Mouse (Mus musculus) layer of hippocampus, postnatal 25 days (tissue): ENCODE data around the gene Mgat5b. TPM values are rescaled to one million over a fixed set of nuclear protein-coding genes. Genes with fewer than 3 reads are reported as not detected.
A peak's percentile ranks its signal among the peaks of the same experiment; 100 is the strongest.
"Not testable (repeated sequence)": the region's sequence is repeated elsewhere in the genome, so short reads cannot be mapped to it uniquely, and the experiment has no call there.

Experiments
- DNase-seq, 2 experiments: peaks; one replicate each; pipeline ENCODE4 v3.0.0; 2022; ENCODE audit warnings: mixed read lengths in 2 of 2, low spot score in 1 of 2; ENCODE audit errors: extremely low spot score in 1 of 2
- total RNA-seq, 2 experiments: library from RNA; stranded (reverse); gene quantifications; 2 replicates each; pipeline ENCODE4 v1.2.3; 2021

The Mgat5b gene
- total RNA-seq, result 10 to 100 TPM; 46.1 to 48.1 TPM

DNA sequence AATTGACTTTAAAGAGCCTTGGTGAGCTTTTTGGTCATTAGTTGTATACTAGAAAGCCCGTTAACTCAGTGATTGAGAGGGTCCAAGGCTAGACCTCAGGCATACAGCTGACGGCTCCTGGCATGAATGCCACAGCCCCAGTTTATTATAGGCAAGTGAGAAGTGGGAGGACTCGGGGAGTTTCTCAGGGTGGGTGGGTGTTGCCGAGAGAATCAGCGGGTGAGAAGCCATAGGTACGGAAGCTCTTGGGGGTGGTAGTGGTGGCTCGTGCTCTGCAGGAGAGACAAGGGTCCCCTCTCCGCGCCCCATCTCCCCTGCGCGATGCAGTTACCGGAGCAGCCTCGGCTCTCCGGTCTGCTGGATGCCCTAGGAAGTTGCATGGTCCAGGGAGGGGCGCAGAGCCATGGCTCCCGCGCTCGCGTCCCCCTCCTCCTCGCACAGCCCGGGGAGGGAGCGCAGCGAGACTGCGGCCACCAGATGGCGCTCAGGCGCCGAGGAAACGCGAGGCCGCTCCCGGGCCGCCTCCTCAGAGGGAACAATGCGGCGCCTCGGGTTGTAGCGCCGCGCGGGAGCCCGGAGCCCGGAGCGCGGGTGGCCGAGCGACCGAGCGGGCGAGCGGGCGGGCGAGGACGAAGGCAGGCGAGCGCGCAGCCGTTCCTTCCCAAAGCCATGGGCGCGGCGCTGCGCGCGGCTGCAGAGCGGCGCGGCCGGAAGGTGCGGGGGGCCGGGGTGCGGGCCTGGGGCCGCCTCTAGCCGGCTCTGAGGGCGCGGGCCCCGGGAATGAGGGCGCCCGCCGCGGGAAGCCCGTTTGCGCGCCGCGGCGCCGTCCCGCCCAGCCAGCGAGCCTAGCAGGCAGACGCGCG lies at the start of gene Mgat5b:
TSS of gene Mgat5b (plus strand) at position 541 of the 863 bp plus-strand sequence.
- peak; percentile 95 for DNase-seq

DNA sequence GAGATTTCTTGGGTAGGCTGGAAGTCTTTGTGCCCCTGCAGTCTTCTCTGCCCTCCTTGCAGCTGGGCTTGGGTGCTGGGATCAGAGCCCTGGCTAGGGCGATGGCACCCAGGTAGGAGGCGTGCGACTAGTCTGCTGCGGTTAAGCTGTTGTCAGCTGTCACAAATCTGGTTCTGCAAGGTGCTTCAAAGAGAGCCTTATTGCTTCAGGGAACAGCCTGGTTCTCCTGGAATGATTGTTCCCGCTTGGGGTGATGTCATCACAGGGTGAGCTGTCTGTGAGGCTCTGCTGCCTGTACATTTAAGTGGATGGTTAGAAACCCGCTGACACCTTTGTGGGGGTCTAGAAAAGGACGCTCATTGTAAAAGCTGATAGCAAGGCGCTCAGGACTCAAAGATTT lies 49.4 kb upstream of the Mgat5b start:
- DNase-seq, result no peak

DNA sequence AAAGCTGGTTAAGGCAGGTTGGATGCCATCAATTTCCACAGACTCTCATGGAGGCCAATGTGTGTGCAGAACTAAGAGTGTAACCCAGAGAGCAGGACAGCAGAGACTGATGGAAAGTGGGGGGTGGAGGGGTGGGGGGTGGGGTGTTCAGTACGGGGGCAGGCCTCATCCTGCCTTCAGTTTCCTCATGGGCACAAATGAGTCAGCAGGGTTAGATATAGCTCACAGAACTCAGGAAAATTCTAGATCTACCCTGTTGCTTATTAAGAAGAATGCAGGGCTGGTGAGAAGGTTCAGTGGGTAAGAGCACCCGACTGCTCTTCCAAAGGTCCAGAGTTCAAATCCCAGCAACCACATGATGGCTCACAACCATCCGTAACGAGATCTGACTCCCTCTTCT lies 49.0 kb upstream of the Mgat5b start:
- DNase-seq, result no peak

DNA sequence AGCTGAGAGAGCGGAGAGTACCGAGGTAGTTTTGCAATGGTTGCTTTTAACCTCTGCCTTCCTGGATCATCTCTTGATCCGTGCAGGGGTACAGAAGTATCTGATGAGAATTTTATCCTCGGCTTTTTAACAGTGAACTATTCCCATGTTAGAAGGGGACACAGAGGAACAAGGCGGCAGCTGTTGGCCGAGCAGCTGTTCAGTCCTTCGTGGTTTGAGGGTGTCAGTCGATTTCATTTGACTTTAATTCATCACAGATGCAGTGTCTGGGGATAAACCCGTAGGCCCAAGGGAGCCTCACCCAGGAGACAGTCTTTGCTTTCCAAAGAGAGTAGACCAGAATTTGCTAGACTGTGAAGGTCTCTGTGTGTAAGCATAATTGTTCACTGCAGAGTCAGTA lies 47.1 kb upstream of the Mgat5b start:
- DNase-seq, result no peak

DNA sequence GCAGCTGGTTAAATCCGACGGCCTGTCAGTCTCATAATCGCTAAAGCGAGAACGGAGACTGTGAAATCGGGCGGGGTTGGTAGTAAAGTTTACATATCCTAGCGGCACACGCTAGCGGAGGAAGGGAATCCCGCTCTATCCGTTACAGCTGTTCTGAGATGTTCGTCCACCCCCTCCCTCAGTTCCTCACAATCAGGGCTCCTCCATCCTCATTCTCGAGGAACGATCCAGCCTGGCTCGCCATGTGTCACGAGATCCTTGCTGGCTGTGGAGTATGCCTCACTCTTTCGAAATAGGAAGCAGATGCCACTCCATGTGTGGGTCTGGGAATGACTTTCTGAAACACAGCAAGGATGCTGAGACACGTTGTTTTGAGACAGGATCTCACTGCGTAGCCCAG lies 44.7 kb upstream of the Mgat5b start:
- peak in 1 of 2 experiments; percentile 30 for DNase-seq

DNA sequence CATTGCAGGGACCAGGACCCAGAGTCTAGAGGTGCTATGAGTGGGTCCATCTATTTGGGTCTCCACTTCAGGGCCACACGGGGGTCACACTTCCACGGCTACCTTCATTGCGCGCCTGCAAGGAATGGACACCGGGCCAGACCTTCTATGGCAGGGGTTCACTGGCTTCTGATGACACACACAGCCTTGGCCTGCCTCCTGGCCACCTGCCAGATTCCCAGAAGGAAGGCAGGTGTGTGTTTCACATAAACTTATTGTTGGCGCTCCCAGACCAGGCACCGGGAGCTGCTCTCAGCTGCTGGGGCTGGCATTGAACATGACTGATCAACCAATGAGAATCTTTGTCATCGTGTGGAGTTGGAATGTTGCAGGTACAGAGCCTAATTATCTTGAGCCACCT lies 40.2 kb upstream of the Mgat5b start:
- DNase-seq, result no peak

DNA sequence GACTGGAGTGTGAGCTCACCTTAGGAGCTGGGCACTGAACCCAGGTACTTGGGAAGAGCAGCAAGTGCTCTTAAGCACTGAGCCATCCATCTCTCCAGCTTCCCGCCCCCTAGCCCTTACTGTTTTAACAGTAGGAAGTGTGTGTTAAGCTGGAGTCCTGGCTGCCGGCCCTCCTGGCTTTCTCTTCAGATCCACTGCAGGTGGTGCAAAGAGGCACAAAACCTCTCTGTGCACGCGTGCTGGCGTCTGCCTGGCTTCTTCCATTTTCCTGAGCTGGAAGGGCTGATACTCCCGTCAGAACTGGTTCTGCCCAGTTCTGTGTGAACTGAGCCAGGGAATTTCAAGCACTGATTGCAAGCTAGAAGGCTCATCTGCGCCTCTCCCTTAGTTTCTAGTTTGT lies 37.8 kb upstream of the Mgat5b start:
- DNase-seq, result no peak

DNA sequence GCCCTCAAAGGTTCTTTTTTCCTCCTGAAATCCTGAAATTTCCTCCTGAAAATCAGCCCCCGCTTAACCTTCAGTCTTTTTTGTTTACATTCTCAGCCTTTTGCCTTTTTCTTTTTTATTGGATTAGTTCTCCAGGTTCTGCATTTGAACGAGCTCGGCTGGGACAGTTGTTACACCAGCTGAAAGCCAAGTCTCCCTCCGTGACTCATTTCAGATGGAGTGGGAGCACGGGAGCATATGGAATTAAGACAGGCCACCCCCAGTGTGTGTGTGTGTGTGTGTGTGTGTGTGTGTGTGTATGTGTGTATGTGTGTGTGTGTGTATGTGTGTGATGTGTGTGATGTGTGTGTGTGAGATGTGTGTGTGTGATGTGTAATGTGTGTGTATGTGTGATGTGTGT lies 37.2 kb upstream of the Mgat5b start:
- DNase-seq, result no peak

DNA sequence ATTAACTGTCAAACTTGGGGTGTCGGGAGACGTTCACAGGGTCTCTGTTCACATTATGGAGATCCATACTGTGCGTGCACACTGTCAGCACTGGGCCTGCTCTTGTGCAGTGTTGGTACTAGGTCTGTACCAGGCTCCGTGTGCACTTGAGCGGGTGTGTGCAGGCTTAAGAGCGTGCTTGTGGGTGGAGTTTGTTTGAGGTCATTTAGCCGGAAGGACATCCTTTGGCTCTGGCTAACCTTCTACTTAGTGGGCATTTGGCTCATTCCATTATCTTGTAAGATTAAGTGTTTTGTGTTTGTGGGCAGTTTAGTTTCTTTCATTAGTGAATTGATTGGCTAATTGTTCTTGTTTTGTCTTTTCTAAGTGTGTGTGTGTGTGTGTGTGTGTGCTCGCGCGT lies 36.2 kb upstream of the Mgat5b start:
- no peak for DNase-seq

DNA sequence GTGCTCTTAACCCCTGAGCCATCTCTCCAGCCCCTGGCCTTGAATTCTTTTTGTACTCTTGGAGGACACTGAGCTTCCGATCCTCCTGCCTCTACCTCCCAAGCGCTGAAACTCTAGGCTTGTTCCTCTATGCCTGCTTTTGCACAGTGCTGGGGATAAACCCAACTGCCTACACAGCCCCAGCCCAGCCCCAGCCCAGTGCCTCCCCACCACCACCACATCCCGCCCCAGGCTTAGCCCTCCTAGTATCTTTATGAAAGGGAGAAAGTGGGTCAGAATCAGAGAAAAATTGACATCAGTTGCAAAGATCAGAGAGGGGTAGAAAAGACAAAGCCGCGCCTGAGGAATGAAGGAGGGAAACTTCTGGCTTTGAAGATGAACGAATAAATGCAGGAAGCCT lies 34.6 kb upstream of the Mgat5b start:
- DNase-seq, result no peak

DNA sequence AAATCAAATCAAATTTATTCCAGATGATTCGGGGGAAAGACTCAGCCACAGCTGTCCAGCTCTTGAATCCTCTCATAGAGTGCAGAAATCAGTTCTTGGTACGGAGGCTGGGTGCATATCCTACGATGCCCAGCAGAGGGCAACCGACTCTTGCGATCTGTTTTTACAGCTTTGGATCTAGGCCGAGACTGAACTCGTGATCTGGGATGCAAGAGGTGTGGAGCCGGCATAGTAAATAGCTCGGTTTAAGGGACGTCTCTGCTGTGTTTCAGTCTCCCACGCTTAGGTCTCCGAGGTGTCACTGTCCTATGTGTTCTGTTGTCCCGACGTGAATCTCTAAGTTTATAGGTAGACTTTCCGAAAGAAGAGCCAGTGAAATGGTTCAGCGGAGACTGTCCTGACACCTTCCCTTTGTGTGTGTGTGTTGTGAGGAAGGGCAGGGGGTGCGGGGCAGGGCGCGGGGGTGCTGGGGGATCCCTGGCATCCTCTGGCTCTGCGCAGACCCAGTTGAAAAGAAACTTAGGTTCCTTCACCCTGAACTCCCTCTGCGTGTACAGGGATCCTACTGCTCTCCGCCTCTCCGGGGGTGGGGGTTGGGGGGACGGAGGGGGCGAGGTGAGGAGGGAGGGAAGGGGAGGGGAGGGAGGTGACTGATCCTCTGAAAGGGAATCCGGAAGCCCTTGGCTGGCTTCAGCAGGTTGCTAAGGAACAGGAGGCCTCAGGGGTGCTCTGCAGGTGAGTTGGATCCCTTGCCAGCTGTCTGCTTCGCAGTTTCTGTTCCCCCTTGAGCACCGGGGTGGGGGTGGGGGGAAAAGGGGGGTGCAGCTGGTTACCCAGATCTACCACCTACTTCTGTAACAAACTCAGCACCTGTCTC lies 33.1 kb upstream of the Mgat5b start:
- DNase-seq, result peak; percentile 71 to 82

DNA sequence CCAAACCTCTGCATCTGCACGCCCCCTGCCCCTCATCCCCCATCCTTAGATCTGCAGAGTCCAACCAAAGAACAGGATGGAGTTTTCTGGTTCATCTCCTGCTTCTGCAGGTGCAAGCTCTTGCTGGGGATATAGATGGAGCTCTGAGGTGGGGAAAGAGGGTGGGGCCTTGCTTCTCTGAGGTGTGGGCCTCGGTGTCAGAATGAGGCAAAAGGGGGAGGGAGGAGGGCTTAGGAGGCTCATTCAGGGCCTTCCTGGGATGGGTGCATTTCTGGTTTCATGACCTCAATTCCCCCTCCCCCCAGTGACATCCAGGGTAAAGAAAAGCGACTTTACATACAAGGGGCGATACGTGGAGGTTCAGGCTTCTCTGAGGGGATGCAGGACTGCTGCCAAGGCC lies 31.5 kb upstream of the Mgat5b start:
- no peak for DNase-seq

DNA sequence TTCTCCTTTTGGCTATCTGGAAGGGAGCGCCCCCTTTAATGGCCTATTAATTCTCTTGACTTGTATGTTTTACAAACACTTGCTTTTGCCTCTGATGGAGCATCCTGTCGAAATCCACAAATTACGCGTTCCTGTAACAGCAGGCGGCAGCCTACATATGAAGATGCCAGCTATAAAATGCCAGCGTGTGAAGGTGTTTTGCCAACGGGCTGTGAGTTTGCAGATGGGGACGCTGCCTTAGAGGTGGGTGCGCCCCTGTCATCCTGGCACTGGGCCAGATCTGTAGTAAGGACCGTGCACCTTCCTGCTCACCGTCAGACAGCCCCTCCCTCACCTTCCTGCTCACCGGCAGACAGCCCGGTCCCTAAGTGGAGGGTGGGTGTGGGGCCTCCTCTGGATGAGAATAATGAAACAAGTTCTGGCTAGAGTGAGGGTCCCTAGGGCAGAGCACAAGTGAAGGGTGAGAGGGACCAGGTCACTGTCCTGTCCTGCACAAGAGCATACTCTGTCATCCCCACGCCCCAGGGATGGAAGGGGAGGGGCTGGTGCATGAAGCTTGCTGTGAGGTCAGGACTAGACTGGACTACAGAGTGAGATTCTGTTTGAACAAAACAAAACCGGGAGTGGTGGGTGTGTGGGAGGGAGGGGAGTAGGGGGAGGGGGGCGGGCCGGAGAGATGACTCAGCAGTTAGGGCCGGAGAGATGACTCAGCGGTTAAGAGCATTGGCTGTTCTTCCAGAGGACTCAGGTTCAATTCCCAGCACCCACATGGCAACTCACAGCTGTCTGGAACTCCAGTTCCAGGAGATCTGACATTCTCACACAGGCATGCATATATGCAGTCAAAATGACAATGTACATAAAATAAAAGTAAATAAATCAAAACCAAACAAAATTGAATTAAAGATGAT lies 24.9 kb upstream of the Mgat5b start:
- no peak for DNase-seq

DNA sequence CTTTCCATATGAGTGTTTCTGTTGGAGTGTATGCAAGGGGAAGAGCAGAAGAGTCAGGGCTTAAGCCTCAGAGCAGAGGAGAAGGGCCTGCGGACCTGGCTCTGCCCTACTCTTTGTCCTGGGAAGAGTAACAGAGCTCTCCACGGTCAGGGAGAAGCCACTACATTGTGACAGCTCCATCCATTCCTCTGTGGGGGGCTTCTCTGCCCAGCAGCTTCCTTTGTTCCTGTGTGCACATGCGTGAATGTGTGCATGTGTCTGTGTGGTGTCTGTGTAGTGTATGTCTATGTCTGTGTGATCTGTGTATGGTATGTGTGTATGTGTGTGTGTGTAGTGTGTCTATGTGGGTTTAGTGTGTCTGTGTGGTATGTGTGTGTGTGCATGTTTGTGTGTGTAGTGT lies 23.3 kb upstream of the Mgat5b start:
- DNase-seq, result no peak

DNA sequence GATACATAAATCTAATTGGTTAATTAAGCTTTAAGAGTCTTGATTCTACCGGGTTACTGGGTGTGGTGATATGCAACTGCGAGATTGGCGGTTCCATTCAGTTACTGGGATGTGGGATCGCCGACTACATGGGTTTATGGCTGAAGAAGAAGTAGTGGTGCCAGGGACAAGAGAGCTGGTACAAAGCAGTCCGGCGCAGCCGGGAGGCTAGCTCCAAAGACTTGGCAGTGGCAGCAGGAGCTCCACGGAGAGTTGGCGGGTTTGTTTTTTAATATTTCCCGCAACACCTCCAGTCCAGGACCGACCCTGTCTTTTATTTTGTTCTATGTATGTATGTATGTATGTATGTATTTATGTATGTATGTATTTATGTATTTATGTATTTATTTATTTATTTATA lies 19.4 kb upstream of the Mgat5b start:
- DNase-seq, result no peak

DNA sequence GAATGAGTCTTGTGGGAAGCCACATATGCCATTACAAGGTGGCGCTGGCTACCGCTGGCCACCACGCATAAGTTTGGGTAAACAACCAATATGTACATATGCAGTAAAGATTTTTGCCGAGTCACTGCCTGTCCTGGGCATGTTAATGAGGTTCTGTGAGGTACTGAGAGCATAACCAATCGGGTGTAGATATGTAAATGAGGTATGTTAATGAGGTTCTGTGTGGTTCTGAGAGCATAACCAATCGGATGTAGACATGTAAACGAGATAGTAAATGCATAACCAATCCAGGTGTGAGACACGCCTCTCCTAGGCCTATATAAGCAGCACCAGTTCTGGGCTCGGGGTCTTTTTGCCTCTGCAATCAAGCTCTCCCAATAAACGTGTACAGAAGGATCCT lies 16.1 kb upstream of the Mgat5b start:
- not testable (repeated sequence) for DNase-seq

DNA sequence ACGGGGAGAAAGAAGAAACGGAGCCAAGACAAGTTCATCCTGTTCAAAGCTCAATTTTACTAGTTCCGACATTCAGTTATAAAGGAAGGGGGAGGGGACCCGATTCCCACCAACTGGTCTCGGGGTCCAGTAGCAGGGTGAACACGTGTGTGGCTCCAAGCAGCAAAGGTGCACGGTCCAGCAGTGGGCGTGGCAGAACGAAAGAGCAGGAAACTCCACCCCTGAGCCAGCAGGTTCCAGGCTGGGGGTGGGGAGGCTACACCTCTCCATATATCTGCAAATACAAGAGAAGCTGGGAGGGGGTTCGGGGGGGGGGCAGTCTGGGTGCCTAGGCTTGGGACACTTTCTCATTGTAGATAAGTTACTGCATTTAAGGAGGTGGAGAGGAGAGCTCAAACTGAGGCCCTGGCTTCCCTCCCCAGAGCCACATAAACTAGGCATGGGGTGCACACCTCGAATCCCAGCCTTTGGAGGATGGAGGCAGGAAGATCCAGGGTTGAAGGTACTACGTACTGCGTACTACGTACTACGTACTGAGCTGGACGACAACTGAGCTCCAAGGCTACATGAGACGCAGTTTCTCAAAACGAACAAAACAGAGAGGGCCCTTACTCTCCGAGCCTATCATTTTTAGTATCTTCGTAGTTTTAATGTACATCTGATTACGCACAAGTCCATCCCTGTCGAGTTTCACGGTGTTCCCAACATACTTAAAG lies 12.8 kb upstream of the Mgat5b start:
- DNase-seq, result no peak

DNA sequence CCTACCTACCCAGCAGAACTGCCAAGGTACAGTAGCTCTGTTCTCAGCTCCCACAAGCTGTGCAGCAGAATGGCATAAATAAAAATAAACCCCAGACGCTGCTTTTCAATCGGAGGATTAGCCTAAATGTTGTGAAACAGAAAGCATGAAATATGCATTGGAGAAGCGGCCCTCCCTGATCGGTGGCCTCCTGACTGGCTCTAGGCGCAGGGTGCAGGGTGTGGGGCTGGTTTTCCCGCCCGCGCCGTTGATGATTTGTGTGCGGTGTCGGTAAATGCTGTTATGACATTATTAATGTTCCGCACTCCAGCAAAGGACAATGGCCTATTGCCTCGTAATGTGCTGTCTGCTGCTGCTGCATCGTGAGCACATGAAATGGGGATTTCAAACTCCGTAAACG lies 5.1 kb upstream of the Mgat5b start:
- no peak for DNase-seq

DNA sequence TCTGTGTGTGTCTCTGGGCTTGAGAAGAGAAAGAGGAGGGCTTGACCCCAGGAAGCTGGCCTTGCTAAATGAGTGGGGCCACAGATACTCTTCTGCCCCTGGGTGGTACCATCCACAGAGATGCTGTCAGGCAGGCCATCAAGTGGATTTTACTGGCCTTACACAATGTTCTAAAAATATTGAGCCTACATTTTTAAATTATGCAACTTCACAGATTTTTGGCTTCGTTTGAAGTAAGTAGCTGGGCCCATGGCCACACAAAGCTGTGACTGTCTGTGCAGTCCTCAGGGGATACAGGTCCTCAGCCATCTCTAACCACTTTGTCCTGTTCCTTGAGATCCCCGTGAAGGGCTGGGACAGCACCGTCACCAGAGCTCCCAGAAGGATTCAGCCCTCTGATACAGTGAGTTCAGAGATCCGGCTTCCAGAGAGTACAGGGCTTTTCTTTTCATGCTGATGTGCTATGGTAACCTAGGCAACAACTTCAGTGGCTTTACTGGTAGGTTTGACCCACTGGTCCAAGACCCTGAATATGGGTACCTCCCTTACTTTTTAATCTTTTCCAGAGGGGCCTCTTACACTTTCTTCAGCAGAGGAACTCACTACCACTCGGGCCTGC lies 4.3 kb upstream of the Mgat5b start:
- DNase-seq, result no peak

DNA sequence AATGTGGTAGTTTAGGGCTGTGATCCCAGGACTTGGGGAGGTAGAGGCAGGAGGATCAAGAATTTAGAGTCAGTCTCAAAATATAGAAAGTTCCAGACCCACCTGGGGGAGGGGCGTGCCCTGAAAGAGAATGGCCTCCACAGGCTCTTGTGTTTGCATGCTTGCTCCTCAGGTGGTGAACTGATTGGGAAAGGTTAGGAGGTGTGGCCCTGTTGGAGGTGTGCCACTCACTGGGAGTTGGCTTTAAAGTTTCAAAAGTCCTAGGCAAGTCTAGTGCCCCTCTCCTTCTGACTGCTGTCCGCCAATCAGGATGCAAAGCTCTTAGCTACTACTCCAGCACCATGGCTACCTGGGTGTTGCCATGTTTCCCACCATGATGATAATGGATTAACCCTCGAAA lies 3.4 kb upstream of the Mgat5b start:
- DNase-seq, result no peak
